22 mouse cellular contexts compared by ENCODE assay signal in genomic region chr17:69498913-69499312, GRCm38 (mm10). TPM values are rescaled to one million over a fixed set of nuclear protein-coding genes. Genes with fewer than 3 reads are reported as not detected.
"Had no signal": no experiment of that assay in that cellular context is flagged by ENCODE, and none has a peak within 500 bp of the region (broad histone marks: within the 10 kb centered on the region; RNA-seq: fewer than 3 reads in every experiment).

No protein-coding gene starts in this region.

- ATAC-seq: inflammation-experienced regulatory T-cells, adult 6 months; intestine, postnatal 0 days; lung, postnatal 0 days had no signal

- H3K4me3 ChIP-seq: limb, embryonic 10.5 days; liver, embryonic 15.5 days; myocyte; neural tube, embryonic 15.5 days had no signal

- H3K36me3 ChIP-seq: limb, embryonic 10.5 days; liver, embryonic 15.5 days; neural tube, embryonic 15.5 days had no signal

- H3K9me3 ChIP-seq: limb, embryonic 10.5 days; liver, embryonic 15.5 days; neural tube, embryonic 15.5 days had no signal

- H3K9ac ChIP-seq: liver, embryonic 15.5 days; neural tube, embryonic 15.5 days had no signal

- H3K27me3 ChIP-seq: liver, embryonic 15.5 days; neural tube, embryonic 15.5 days had no signal

- H3K4me1 ChIP-seq: liver, embryonic 15.5 days; neural tube, embryonic 15.5 days had no signal

- H3K27ac ChIP-seq: limb, embryonic 10.5 days; liver, embryonic 15.5 days; neural tube, embryonic 15.5 days had no signal

- H3K4me2 ChIP-seq: liver, embryonic 11.5 days; liver, embryonic 15.5 days; neural tube, embryonic 15.5 days had no signal

- DNase-seq: kidney, adult 8-10 months; kidney, postnatal 25 days; lung, adult 2 months; lung, postnatal 4 days; right cerebral cortex, adult 18-20 months; right cerebral cortex, postnatal 25 days; thymus, adult 2 months; thymus, postnatal 25 days had no signal

RNA-seq across cellular contexts. Expression of gene Akain1, which starts 59.8 kb away (rescaled TPM):
- total RNA-seq: megakaryocyte, adult 5-6 weeks had no signal
- polyA plus RNA-seq: inflammation-experienced regulatory T-cells, adult 6 months; intestine, postnatal 0 days; kidney, embryonic 16.5 days; limb, embryonic 10.5 days; limb, embryonic 14.5 days; liver, embryonic 11.5 days; liver, embryonic 15.5 days; lung, adult 2 months; lung, postnatal 0 days; myocyte; small intestine, adult 2 months; stomach, embryonic 16.5 days; urinary bladder, adult 2 months had no signal
